Mouse (Mus musculus): ENCODE data around the gene F8.

F8 gene

DNA sequence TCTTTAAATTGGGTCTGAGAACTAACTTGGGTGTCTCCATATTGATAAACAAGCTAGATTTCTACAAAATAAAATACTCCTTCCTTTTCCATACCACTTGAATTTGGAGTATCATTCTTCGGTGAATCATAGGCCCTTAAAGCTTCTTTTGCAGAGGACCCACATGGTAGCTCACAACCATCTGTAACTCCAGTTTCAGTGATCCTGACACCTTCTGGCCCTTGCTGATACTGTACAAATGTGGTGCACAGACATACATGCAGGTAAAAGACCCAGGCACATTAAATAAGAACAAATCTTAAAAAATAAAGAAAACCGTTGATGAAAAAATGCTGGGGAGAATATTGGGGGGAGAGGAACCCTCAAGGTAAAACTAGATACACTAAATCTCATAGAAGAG lies 244.2 kb downstream of the F8 start:
- DNase-seq (ENCODE audit: low spot score in 2 of 2) = no peak

DNA sequence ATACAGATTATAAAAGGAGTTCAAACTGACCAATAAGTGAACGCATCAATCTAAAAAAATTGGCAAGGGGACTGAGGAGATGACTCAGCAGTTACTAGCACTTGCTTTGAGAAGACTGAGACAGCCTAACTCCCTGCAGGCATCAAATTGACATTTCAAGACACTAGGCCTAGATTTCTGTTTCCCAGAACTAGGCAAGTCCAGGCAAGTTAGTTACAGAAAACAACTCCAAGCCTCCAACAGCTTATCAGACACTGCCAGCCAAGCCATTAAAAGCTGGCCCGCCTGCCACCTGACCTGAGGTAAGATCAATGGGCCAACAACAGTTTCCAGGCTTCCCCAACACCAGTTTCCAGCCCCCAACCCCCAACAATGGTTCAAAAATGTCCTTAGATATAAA lies 244.7 kb downstream of the F8 start:
- no peak for DNase-seq (ENCODE audit: low spot score in 2 of 2)

DNA sequence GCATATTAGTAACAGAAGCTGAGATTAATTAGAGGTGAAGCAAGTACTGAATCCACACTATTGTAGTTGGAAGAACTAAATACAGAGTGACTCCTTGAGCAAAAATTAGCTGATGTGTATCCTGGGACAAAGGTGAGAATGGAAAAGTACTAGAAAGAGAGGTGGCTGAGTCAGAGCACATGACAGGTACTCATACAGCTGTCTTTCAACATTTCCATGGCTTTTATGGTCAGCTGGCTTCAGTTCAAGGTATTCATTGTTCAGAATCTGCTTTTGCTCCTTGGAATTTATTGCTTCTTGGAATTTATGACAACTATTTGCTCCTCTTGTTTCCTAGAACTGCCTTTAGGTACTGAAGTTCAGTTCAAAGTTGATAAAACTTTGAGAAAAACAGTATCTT lies 245.5 kb downstream of the F8 start:
- DNase-seq (ENCODE audit: low spot score in 2 of 2) = no peak

DNA sequence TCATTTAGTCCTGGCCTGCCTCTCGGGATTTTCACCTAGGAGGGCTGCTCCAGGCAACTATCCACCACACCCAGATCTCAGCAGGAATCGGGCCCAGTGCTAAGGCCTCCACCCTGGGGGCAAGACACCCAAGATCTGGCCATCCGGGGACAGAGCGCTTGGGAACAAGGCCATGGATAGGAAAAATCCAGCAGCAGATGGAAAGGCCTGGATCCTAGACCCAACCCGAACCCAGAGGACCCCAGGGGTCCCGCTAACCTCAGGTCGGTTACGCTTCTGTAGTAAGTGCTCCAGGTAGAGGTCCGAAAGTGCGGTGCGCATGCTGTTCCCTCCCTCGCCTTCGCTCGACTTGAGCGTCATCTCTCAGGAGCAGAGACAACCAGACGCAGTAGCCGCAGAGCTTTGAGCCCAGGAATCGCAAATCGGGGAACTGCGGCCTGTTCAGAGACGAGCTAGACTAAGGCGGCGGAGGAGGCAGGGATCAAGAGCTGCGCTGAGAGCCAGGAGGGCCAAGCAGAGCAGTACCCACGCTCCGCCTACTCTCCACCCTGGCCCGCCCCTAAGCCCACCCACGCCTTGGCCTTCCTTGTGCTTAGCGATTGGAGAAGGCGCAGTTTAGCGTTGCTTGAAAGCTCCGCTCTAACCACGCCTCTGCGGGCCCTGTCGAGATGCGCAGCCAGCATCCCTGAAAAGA lies 251.8 kb downstream of the F8 start, which contains the start of gene Mpp1:
Gene Mpp1 (minus strand): TSS at position 550 of the 694 bp plus-strand sequence.
- DNase-seq (ENCODE audit: low spot score in 2 of 2) = peak; percentile 59 to 67

DNA sequence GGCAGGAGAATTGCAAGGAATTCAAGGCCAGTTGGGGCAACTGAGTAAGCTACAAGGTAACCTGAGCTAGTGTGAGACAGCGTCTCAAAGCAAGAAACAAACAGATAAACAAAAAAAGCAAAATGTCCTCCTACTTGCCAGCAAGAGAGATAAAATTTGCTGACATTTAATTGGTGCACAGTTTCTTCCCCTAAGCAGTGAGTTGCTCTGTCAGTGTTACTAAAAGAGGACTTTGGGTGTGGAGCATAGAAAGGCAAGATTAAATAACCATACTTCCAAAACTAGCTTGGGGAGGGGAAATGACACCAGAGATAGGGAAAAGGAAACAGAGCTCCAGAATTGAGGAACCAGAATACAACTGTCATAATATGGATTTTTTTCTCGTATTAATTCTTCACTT lies 252.9 kb downstream of the F8 start:
- no peak for DNase-seq (ENCODE audit: low spot score in 2 of 2)

DNA sequence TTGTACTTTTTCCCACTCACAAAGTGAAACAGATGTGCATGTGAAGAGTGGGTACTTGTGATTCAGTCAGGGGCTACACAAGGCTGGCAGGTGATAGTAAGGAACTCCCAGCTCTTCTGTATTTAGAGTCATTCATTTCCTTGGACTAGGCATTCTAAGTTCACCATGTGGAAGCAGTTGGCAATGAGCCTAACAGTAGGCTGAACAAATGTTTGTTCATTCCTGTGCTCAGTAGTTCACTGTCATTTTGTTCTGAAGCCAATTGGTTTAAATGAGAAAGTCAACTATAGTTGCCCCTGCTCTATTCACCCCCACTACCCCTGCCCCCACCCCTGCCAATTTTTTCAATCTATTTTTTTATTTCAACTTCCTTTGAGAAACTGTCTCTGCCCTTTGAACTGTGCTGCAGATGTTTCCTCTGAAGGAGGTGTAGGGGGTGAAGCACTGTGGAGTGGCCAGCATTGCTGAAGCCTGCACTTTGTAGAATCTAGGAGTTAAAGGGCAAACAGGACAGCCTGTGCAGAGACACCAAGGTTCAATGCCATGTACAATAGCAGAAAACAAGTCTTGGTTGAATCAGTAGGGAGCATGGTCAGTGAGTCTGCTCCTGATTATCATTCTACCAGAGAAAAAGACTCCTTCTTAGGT lies 254.0 kb downstream of the F8 start:
- DNase-seq (ENCODE audit: low spot score in 2 of 2) = no peak

DNA sequence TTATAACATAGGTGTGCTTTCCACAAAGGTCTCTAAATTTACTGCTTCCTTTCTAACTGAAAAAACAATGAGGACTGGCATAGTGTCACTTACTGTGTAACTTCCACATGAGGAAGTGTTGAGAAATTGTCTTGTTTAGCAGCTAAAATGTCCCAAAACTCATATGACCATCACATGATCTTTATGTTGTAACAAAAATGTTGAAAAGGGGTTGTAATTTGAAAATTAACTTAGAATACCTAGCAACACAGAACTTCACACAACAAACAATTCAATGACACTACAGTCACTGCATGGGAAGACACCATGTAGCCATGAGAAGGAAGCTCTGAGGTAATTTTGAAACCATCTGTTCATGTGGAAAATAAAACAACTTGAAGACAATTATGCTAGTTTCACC lies 255.5 kb downstream of the F8 start:
- no peak for DNase-seq (ENCODE audit: low spot score in 2 of 2)

DNA sequence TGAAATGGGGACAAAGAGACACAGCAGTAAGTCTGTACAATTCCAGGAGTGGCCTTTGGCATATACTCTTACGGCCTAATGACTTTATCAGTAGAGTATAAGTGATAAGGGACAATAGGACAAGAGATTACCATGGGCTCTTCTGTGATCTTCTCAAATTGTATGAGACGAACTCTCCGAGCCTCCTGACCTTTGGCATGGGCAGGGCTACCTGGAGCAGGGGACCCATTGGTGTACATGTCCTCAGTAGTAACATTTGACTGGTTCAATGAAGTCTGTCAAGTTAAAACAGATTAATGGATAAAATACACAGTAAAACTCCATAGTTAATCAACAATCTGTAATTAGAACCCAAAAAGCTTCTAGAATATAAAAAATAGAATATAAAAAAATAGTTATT lies 256.8 kb downstream of the F8 start:
- no peak for DNase-seq (ENCODE audit: low spot score in 2 of 2)

Measured in right cerebral cortex, adult 2 months (tissue).